Mouse (Mus musculus) cerebellum, postnatal 4 days (tissue): ENCODE measurements at regions not wholly inside any gene's neighbourhood (a gene's known extent, or its start where the extent isn't known, plus 50 kb on each side); places are given as distances from the start of the nearest gene placed in this dataset.

Source experiments
- DNase-seq, 2 experiments: peaks; one replicate each; pipeline ENCODE4 v3.0.0; 2022; ENCODE audit warnings: low spot score in 2 of 2, mixed read lengths in 1 of 2

- no peak for DNase-seq
Observed at GRCm38 (mm10) chr14:76188105-76188645, 77.5 kb downstream of the Nufip1 start.

- DNase-seq, result no peak
Observed at GRCm38 (mm10) chr14:76195324-76195723, 84.6 kb downstream of the Nufip1 start.

- no peak for DNase-seq
Observed at GRCm38 (mm10) chr14:76197357-76197756, 86.7 kb downstream of the Nufip1 start.

GRCm38 (mm10) chr14:76198406-76198805 lies 87.7 kb downstream of the Nufip1 start:
- DNase-seq, result no peak

GRCm38 (mm10) chr14:76202595-76202994 lies 91.9 kb downstream of the Nufip1 start:
- no peak for DNase-seq

- DNase-seq, result no peak
Observed at GRCm38 (mm10) chr14:76203135-76203534, 92.4 kb downstream of the Nufip1 start.

- no peak for DNase-seq
Observed at GRCm38 (mm10) chr14:76216446-76217177, 105.9 kb downstream of the Nufip1 start.

GRCm38 (mm10) chr14:76217178-76217500 lies 106.4 kb downstream of the Nufip1 start:
- no peak for DNase-seq

GRCm38 (mm10) chr14:76217571-76218256 lies 107.0 kb downstream of the Nufip1 start:
- no peak for DNase-seq

GRCm38 (mm10) chr14:76220952-76221351 lies 110.3 kb downstream of the Nufip1 start:
- no peak for DNase-seq

- DNase-seq, result no peak
Observed at GRCm38 (mm10) chr14:76221617-76222319, 111.1 kb downstream of the Nufip1 start.

GRCm38 (mm10) chr14:76222320-76222626 lies 111.6 kb downstream of the Nufip1 start:
- DNase-seq, result no peak

GRCm38 (mm10) chr14:76223036-76223650 lies 112.5 kb downstream of the Nufip1 start:
- DNase-seq, result no peak

GRCm38 (mm10) chr14:76223903-76224302 lies 113.2 kb downstream of the Nufip1 start:
- no peak for DNase-seq

- no peak for DNase-seq
Observed at GRCm38 (mm10) chr14:76225532-76225931, 114.8 kb downstream of the Nufip1 start.

GRCm38 (mm10) chr14:76226621-76227297 lies 116.1 kb downstream of the Nufip1 start:
- DNase-seq, result no peak

GRCm38 (mm10) chr14:76228968-76229555 lies 118.4 kb downstream of the Nufip1 start:
- no peak for DNase-seq

- no peak for DNase-seq
Observed at GRCm38 (mm10) chr14:76239856-76240493, 129.3 kb downstream of the Nufip1 start.

GRCm38 (mm10) chr14:76243581-76244337 lies 133.1 kb downstream of the Nufip1 start:
- no peak for DNase-seq
